Mouse (Mus musculus): ENCODE results near the gene Rbm14. TPM values are rescaled to one million over a fixed set of nuclear protein-coding genes. Genes with fewer than 3 reads are reported as not detected.

Gene Rbm14
- total and polyA plus RNA-seq, 2 experiments from 2014 or later: 37.9 to 43.8 TPM

DNA sequence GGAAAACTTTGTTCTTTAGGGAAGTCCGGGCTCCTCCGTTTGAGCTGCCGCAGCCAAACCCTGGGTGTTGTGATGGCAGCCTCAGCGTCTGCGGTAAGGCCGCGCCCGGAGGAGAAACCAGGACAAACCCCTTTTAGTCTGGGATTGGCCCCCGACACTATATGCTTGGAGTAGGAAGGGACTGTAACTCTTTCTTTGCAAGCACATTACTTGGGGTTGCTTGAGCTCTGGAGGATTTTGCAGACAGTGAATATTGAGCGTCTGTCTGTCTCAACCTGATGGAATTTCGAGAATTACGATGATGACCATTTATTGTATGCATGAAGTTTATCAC, 442 bp upstream of the Rbm14 start:
- WGBS: 5% methylated on average over 12 of the region's 12 CpGs
- TF ChIP-seq CTCF (IDR thresholded peaks at IDR 0.05): no peak
- H3K36me3 ChIP-seq (ENCODE audit: insufficient read depth, low read length): no peaks in the 10 kb centered on the region
- peak overlapping the region; percentile 64 for H3K9ac ChIP-seq (replicated peaks; ENCODE audit: low read length, poor library complexity, severe bottlenecking)
- ATAC-seq (ENCODE audit: low FRiP score): peak; percentile 35
- no peaks in the 10 kb centered on the region for H3K27me3 ChIP-seq (ENCODE audit: insufficient read depth, low read length)
- DNase-seq (ENCODE audit: low spot score): no peak
- peaks cover 13% of the 10 kb centered on the region; the same call in 1 of the 2 replicates for H3K4me1 ChIP-seq (ENCODE audit: insufficient read depth, low read length)
- peak overlapping the region; percentile 83 for H3K4me3 ChIP-seq (ENCODE audit: low read depth, low read length)
- H3K4me2 ChIP-seq (ENCODE audit: low read depth, low read length, poor library complexity, severe bottlenecking): peak overlapping the region; percentile 76
- no peaks in the 10 kb centered on the region for H3K9me3 ChIP-seq (ENCODE audit: low read length)
- H3K27ac ChIP-seq (ENCODE audit: low read depth, low read length): peak overlapping the region; percentile 81

DNA sequence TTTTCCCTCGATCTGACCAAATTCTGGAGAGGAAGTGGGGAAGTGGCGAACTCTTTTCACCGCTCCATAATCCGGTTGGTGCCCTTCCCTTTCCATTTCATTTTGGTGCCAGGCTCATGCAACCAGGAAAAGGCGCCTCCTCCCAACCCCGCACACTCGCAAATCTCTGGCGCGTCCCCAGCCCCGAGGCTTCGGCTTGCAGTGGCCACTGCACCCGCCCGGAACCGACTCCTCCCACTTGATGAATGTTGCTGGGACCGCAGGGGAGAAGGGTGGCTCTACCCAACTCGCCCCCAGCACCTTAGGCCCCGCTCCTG, 730 bp downstream of the Rbm14 start:
- Histone ChIP-seq H3K4me3 (ENCODE audit: low read depth, low read length) (peak overlapping the region; percentile 83), H3K27me3 (ENCODE audit: insufficient read depth, low read length) (no peaks in the 10 kb centered on the region), H3K4me1 (ENCODE audit: insufficient read depth, low read length) (peaks cover 13% of the 10 kb centered on the region; the same call in 1 of the 2 replicates), H3K27ac (ENCODE audit: low read depth, low read length) (peak overlapping the region; percentile 89), H3K36me3 (ENCODE audit: insufficient read depth, low read length) (no peaks in the 10 kb centered on the region), H3K9ac (replicated peaks; ENCODE audit: low read length, poor library complexity, severe bottlenecking) (peak overlapping the region; percentile 78), H3K9me3 (ENCODE audit: low read length) (no peaks in the 10 kb centered on the region), H3K4me2 (ENCODE audit: low read depth, low read length, poor library complexity, severe bottlenecking) (peak overlapping the region; percentile 76)
- 0% methylated on average over 16 of the region's 17 CpGs for WGBS
- ATAC-seq (ENCODE audit: low FRiP score) (no peak), DNase-seq (ENCODE audit: low spot score) (no peak)
- TF ChIP-seq CTCF (IDR thresholded peaks at IDR 0.05): no peak

DNA sequence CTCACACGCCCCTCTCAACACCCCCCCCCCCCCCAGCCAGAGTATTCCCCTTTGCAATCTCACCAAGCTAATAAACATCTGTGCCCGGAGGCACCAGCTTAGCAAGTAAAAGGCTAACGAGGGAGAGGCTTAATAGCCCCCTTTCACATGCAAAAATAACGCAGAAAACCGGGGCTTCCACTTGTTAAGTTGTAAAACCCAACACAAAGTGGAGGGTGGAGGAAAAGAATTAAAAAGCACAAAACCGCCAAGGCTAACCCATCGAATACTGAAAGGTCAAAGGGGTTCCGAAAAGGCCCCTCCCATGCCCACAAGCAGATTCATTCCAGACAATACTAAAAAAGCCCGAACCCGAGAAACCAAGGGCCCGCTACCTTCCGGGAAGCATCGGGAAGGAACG, 1.1 kb downstream of the Rbm14 start:
- peak overlapping the region; percentile 76 for H3K4me2 ChIP-seq (ENCODE audit: low read depth, low read length, poor library complexity, severe bottlenecking)
- peak overlapping the region; percentile 83 for H3K4me3 ChIP-seq (ENCODE audit: low read depth, low read length)
- H3K4me1 ChIP-seq (ENCODE audit: insufficient read depth, low read length): peaks cover 13% of the 10 kb centered on the region; the same call in 1 of the 2 replicates
- TF ChIP-seq CTCF (IDR thresholded peaks at IDR 0.05): no peak
- DNase-seq (ENCODE audit: low spot score) (no peak), ATAC-seq (ENCODE audit: low FRiP score) (no peak)
- peak overlapping the region; percentile 78 for H3K9ac ChIP-seq (replicated peaks; ENCODE audit: low read length, poor library complexity, severe bottlenecking)
- no peaks in the 10 kb centered on the region for H3K27me3 ChIP-seq (ENCODE audit: insufficient read depth, low read length)
- WGBS: under 1% methylated on average over 14 of the region's 14 CpGs
- no peaks in the 10 kb centered on the region for H3K9me3 ChIP-seq (ENCODE audit: low read length)
- peak overlapping the region; percentile 89; the same call in 1 of the 2 replicates for H3K27ac ChIP-seq (ENCODE audit: low read depth, low read length)
- H3K36me3 ChIP-seq (ENCODE audit: insufficient read depth, low read length): no peaks in the 10 kb centered on the region

- peak; percentile 7 for DNase-seq (ENCODE audit: low spot score)
- peaks cover 34% of the 10 kb centered on the region for H3K36me3 ChIP-seq (ENCODE audit: insufficient read depth, low read length)
- 81% methylated on average over 10 of the region's 10 CpGs for WGBS
Observed at GRCm38 (mm10) chr19:4803283-4803682, 8.2 kb downstream of the Rbm14 start.

GRCm38 (mm10) chr19:4802691-4803091, 8.7 kb downstream of the Rbm14 start:
- H3K9me3 ChIP-seq (ENCODE audit: low read length): no peaks in the 10 kb centered on the region
- peak; percentile 61 for DNase-seq (ENCODE audit: low spot score)

More at GRCm38 (mm10) chr19:4803283-4803682, 8.2 kb downstream of the Rbm14 start:
- Histone ChIP-seq H3K27ac (ENCODE audit: low read depth, low read length) (no peak overlapping the region), H3K27me3 (ENCODE audit: insufficient read depth, low read length) (no peaks in the 10 kb centered on the region), H3K4me3 (ENCODE audit: low read depth, low read length) (no peak overlapping the region), H3K4me2 (ENCODE audit: low read depth, low read length, poor library complexity, severe bottlenecking) (no peak overlapping the region), H3K9me3 (ENCODE audit: low read length) (no peaks in the 10 kb centered on the region), H3K9ac (replicated peaks; ENCODE audit: low read length, poor library complexity, severe bottlenecking) (no peak overlapping the region), H3K4me1 (ENCODE audit: insufficient read depth, low read length) (no peaks in the 10 kb centered on the region)
- no peak for ATAC-seq (ENCODE audit: low FRiP score)
- no peak for TF ChIP-seq CTCF (IDR thresholded peaks at IDR 0.05)

DNA sequence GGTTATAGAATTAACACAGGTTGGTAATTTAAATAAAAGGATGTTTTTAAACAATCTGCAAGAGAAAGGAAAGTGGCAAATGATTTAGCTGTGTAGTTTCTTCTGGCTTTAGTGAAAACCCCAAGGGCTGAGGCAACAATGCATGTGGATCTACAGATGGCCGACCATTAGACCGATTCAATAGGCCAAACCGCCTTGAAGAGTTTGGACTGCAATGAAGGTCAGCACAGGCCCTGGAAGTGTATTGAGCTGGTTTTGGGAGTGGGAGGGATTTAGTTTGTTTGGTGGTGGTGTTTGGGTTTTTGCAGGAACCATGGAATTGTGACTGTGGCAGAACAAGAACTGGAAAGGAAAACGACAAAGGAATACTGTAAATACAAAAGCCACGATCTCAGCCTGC, 12.4 kb downstream of the Rbm14 start:
- no peak overlapping the region for H3K4me3 ChIP-seq (ENCODE audit: low read depth, low read length)
- no peak overlapping the region for H3K4me2 ChIP-seq (ENCODE audit: low read depth, low read length, poor library complexity, severe bottlenecking)
- H3K4me1 ChIP-seq (ENCODE audit: insufficient read depth, low read length): no peaks in the 10 kb centered on the region
- peaks cover 34% of the 10 kb centered on the region for H3K36me3 ChIP-seq (ENCODE audit: insufficient read depth, low read length)
- DNase-seq (ENCODE audit: low spot score) (no peak), ATAC-seq (ENCODE audit: low FRiP score) (no peak)
- H3K9me3 ChIP-seq (ENCODE audit: low read length): no peaks in the 10 kb centered on the region
- no peaks in the 10 kb centered on the region for H3K27me3 ChIP-seq (ENCODE audit: insufficient read depth, low read length)
- no peak overlapping the region for H3K9ac ChIP-seq (replicated peaks; ENCODE audit: low read length, poor library complexity, severe bottlenecking)
- H3K27ac ChIP-seq (ENCODE audit: low read depth, low read length): no peak overlapping the region
- 95% methylated on average over 5 of the region's 5 CpGs for WGBS
- no peak for TF ChIP-seq CTCF (IDR thresholded peaks at IDR 0.05)

More at GRCm38 (mm10) chr19:4802691-4803091, 8.7 kb downstream of the Rbm14 start:
- Histone ChIP-seq H3K4me1 (ENCODE audit: insufficient read depth, low read length) (no peaks in the 10 kb centered on the region), H3K9ac (replicated peaks; ENCODE audit: low read length, poor library complexity, severe bottlenecking) (no peak overlapping the region), H3K4me3 (ENCODE audit: low read depth, low read length) (no peak overlapping the region), H3K4me2 (ENCODE audit: low read depth, low read length, poor library complexity, severe bottlenecking) (no peak overlapping the region), H3K27ac (ENCODE audit: low read depth, low read length) (no peak overlapping the region), H3K27me3 (ENCODE audit: insufficient read depth, low read length) (no peaks in the 10 kb centered on the region), H3K36me3 (ENCODE audit: insufficient read depth, low read length) (peaks cover 34% of the 10 kb centered on the region)
- WGBS: 88% methylated on average over 7 of the region's 7 CpGs
- no peak for TF ChIP-seq CTCF (IDR thresholded peaks at IDR 0.05)
- no peak for ATAC-seq (ENCODE audit: low FRiP score)
